Mouse (Mus musculus) testis, postnatal 14 days (tissue): Measurements from ENCODE around the gene Hoxc8.

Experiments used
- DNase-seq: peaks from one replicate; pipeline ENCODE4 v3.0.0; 2021; ENCODE audit warnings: low spot score

The Hoxc8 gene

DNA sequence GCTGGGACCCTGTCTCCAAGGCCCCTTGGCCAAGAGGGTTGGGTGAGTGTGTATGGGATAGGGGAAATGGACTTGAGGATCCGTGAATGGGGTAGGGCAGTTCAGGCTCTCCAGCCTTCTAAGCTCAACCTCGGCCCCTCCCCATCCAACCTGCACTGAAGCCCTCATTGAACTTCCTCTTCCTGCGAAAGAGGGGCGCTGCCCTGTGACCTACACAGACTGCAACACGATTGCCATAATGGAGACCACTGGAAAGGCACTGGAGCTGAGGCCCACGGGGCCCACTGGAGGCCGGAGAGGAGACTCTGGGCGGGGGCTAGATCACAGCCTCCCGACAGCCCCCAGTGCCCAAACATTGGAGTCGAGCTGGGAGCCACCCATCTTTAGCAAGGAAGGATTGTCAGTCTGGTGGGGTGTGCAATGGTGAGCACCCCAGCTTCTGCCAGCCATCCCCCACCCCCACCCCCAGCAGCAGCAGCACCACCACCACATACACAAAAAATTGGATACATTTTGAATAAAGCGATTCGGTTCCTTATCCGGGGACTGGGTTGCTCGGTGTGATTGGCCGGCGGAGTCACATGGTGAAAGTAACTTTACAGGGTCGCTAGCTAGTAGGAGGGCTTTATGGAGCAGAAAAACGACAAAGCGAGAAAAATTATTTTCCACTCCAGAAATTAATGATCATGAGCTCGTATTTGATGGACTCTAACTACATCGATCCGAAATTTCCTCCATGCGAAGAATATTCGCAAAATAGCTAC, 43.8 kb downstream of the Hoxc8 start:
- no peak for DNase-seq

DNA sequence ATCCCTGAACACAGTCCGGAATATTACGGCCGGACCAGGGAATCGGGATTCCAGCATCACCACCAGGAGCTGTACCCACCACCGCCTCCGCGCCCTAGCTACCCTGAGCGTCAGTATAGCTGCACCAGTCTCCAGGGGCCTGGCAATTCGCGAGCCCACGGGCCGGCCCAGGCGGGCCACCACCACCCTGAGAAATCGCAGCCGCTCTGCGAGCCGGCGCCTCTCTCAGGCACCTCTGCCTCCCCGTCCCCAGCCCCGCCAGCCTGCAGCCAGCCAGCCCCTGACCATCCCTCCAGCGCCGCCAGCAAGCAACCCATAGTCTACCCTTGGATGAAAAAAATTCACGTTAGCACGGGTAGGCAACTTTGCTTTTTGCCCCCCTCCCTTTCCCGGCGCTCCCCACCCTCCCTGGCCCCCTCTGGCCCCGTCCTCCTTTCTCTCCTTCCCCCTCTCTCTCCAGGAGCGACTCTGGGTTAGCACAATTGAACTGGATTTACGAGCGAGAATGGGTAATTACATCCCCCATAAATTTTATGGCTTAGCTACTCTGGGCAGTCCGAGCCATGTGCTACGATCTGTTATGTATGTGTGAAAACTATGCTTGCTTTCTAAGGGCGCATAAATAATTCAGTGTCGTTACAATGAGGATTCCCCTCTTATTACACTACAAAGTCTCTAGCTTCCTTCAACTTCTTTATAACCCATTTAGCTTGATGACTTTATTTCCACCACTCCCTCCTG, 44.6 kb downstream of the Hoxc8 start:
- DNase-seq: no peak

DNA sequence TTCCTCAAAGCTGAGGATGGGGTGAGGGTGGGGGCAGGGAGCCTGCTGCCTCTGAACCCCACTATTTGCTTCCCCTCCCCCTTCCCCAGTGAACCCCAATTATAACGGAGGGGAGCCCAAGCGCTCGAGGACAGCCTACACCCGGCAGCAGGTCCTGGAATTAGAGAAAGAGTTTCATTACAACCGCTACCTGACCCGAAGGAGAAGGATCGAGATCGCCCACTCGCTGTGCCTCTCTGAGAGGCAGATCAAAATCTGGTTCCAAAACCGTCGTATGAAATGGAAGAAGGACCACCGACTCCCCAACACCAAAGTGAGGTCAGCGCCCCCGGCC, 45.1 kb downstream of the Hoxc8 start:
- DNase-seq: no peak

DNA sequence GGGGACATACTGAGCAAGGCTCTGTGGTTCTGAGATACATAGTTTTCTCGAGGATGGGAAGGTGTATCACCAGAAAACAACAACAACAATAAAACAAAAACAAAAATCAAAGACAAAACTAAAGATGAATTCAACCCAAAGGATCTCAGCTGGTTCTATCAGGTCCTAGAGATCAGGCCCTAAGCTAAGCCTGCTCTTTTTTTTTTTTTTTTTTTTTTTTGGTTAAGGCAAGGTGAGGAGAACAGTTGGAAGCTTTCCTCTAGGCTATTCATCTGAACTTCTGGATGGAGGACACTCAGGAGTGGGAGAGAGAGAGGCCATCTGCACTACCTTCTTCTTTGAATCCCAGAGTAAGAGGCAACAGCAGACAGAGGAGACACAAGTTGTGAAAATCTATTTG, 47.2 kb downstream of the Hoxc8 start:
- DNase-seq: no peak

DNA sequence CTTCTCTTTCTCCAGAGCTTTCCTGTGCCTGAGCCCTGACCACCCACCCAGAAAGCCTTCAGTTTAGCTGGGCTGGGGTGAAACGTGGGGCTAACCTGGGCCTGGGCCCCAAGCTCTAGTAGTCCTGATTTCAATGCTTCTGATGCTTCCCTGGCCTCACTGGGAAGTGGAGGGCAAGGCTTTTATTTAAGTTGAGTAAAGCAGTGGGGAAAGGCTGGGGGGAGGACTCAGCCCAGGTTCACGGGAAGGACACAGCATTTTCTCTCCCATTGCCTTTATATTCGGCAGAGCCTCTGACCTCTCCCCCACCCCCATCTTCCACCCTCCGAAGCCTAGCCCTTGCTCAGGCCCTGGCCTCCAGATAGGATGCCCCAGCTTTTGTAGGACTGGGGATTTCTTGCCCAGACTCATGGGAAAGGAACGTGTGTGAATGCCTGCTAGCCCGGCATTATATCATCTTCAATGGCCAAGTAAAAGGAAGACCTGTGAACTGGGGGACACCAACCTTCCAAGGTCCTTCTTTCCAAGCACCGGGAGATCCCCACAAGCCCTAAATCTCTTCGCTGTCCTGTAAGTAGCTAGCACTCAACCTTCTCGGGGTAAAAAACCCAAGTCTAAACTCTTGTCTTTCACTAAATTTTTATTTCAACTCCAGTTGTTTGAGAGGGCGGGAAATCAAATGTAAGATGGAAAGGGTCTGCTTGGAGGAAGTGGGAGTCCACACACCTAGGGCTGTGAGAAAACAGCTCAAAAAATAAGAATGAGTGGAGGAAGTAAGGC, 48.5 kb downstream of the Hoxc8 start:
- no peak for DNase-seq

DNA sequence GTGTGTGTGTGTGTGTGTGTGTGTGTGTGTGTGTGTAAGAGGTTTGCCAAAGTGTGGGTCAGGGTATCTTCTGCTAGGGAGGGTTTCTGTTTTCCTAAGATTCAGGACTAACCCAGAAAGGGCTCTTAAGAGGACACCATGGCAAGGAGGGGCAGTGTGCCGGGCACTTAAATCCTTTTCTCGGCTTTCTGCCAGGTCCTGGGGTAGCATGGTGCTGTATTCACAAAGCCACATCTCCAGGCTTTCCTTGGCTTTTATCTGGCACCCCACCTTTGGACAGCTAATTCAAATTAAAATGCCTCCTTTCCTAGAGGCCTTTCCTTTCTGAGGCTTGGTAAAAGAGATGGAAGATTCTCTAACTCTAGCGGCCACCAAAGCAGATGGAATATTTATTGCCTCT, 49.2 kb downstream of the Hoxc8 start:
- DNase-seq: no peak

DNA sequence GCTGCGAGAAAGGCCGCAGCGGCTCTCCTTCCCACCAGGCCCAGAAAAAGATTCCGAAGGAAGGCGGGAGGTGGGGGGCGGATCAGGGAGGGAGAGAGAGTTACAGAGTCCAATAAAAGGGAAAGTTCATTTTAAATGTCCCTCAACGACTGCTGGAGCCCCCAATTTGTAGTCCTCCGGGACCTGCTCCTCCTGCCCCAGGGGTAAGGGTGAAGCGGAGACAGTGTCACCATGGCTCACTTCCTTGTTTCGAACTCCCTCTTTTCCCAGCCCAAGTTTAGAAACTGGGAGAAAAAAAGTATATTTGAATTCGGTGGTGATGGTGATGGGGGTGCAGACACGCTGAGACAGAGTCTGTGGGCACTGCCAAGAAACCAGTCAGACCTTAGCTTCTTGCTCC, 50.2 kb downstream of the Hoxc8 start:
- no peak for DNase-seq

DNA sequence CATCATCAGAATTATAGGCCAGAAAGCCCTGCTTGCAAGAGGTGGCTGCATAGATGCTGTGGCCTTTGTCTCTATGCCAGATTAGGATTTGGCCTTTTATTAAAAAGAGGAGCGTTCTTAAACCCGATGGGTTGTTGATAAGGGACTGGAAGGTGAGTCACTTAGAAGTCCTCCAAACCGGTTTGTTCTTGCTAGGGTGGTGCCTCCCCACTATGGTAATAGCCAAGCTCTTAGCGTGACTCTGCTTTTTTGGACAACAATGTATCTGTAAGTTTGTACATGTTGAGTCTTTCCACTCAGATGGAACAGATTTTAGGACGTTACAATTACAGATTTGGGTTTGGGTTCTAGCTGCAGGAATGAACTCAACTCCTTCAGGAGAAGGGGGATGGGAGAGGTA, 51.2 kb downstream of the Hoxc8 start:
- DNase-seq: no peak

DNA sequence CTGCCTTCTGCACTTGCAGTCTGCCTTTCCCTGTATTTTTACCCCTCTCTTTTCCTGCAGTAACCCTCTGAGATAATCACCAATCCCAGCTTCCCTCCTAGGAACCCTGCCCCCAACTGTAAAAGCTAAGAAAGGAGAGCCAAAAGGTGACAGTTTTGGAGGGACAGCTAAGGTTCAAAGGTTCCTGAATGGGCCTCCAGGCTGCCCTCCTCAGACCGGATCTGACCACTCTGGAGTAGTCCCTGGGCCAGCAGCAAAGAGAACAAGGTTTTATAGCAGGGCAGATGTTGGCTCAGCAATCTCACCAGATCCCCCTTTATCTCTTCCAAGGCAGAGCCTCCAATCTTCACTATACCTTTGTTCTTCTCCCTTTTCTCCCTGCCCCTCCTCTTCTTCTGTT, 51.8 kb downstream of the Hoxc8 start:
- DNase-seq: no peak
